Mouse (Mus musculus) midbrain, postnatal 0 days (tissue): ENCODE data around the gene Myl3. TPM values are rescaled to one million over a fixed set of nuclear protein-coding genes. Genes with fewer than 3 reads are reported as not detected.

Experiments used
- ATAC-seq: fragments of 200-750 bp; cut with Nextera tagmentation; 2 replicates; pipeline ENCODE4 v1.8.0; 2017; ENCODE audit warnings: moderate number of reproducible peaks, mild to moderate bottlenecking, moderate TSS enrichment, moderate library complexity; ENCODE audit not compliant: low FRiP score
- DNase-seq: peaks from one replicate; pipeline ENCODE4 v3.0.0-alpha.2; 2015; ENCODE audit warnings: low spot score
- H3K27ac ChIP-seq: fragments of 300-500 bp; sonication (generic); 2 replicates; pipeline ENCODE4 v1.5.1; 2014; ENCODE audit warnings: low read depth, mild to moderate bottlenecking, low read length, mixed read lengths
- H3K27me3 ChIP-seq: fragments of 300-500 bp; sonication (generic); 2 replicates; pipeline ENCODE4 v1.6.1; 2014; ENCODE audit warnings: low read length, control low read depth, mixed read lengths; ENCODE audit not compliant: insufficient read depth
- H3K36me3 ChIP-seq: fragments of 300-500 bp; sonication (generic); 2 replicates; pipeline ENCODE4 v1.6.1; 2014; ENCODE audit warnings: low read length, control low read depth, mixed read lengths; ENCODE audit not compliant: insufficient read depth
- H3K4me1 ChIP-seq: fragments of 300-500 bp; sonication (generic); 2 replicates; pipeline ENCODE4 v1.6.1; 2014; ENCODE audit warnings: mild to moderate bottlenecking, control low read depth, antibody characterized with exemption, low read length, mixed read lengths; ENCODE audit not compliant: insufficient read depth
- H3K4me2 ChIP-seq: fragments of 300-500 bp; sonication (generic); 2 replicates; pipeline ENCODE4 v1.6.1; 2014; ENCODE audit warnings: low read depth, mild to moderate bottlenecking, low read length, mixed read lengths; ENCODE audit not compliant: poor library complexity, severe bottlenecking
- H3K4me3 ChIP-seq: fragments of 300-500 bp; sonication (generic); 2 replicates; pipeline ENCODE4 v1.5.1; 2014; ENCODE audit warnings: low read depth, mild to moderate bottlenecking, low read length, moderate library complexity
- H3K9ac ChIP-seq: fragments of 300-500 bp; sonication (generic); replicated peaks from 2 replicates; pipeline ENCODE4 v1.6.1; 2014; ENCODE audit warnings: mild to moderate bottlenecking, low read length, moderate library complexity, mixed read lengths; ENCODE audit not compliant: poor library complexity, severe bottlenecking
- H3K9me3 ChIP-seq: fragments of 300-500 bp; sonication (generic); 2 replicates; pipeline ENCODE4 v1.6.1; 2016; ENCODE audit warnings: low read length, control low read depth
- CTCF ChIP-seq: IDR thresholded peaks from 2 replicates; pipeline ENCODE4 v1.5.1; 2016; ENCODE audit warnings: antibody characterized with exemption, mild to moderate bottlenecking
- WGBS: fragments of 180-500 bp; shearing (Covaris S2); extraction: QIAGEN DNeasy Blood & Tissue Kit; methylation state at CpG from one replicate; pipeline ENCODE4 v1.1.7; 2014; 5-methylcytosine and 5-hydroxymethylcytosine counted together
- polyA plus RNA-seq: library from polyadenylated mRNA; unstranded; fragments of >200 nt; fragmentation: Nextera tagmentation; extraction: Ambion mirVana; gene quantifications from 2 replicates; pipeline ENCODE4 v1.2.1, GENCODE M21; 2015
- total RNA-seq: library from RNA; depleted of rRNA; stranded (reverse); fragments of >200 nt; gene quantifications from 2 replicates; pipeline ENCODE4 v1.2.3, GENCODE M21; 2014

The Myl3 gene
- total and polyA plus RNA-seq, 2 experiments from 2014 or later, result not detected

DNA sequence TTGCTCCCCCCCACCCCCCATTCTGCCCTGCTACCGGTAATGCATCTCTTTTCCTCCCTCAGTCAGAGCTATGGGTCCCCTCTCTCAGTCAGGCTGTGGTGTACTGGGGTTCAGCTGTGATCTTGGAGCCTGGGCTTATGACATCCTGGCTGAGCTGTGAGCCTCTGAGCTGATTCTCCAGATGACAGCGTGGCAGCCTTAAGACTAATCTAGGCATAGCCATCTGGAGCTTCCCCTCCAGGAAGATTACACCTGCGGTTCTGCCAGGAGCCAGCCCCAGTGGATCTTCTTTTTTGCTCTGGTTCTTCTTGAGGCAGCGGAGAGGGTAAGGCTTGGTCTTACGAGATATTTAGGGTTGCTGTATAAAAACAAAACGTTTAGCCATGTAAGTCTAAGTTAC lies 29.7 kb upstream of the Myl3 start:
- no peak for ATAC-seq
- H3K4me3 ChIP-seq, result no peak overlapping the region
- WGBS, result 91% methylated on average over 6 of the region's 6 CpGs

DNA sequence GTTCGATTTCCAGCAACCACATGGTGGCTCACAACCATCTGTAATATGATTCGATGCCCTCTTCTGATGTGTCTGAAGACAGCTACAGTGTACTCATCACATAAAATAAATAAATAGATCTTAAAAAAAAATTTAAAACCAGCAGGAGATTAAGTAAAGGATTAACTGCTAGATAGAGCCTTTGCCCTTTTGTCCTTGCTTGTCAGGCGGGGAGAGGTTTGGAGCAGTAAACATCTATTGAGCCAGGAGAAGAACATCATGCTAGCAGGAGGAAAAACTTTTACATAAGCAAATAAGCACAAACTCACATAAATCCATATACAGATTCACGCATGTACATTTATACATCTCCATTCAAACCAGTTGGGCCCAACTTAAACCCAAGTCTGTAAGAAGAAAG lies 29.1 kb upstream of the Myl3 start:
- peaks cover 3% of the 10 kb centered on the region; the same call in 1 of the 2 replicates for H3K36me3 ChIP-seq
- no peak overlapping the region for H3K4me3 ChIP-seq
- no peak overlapping the region for H3K9ac ChIP-seq
- H3K9me3 ChIP-seq, result no peaks in the 10 kb centered on the region
- TF ChIP-seq CTCF, result no peak
- no peak overlapping the region for H3K27ac ChIP-seq
- H3K27me3 ChIP-seq, result no peaks in the 10 kb centered on the region
- ATAC-seq (no peak), DNase-seq (no peak)
- H3K4me2 ChIP-seq, result no peak overlapping the region
- no peaks in the 10 kb centered on the region for H3K4me1 ChIP-seq
- WGBS, result 86% methylated on average over 4 of the region's 4 CpGs

More for the DNA sequence above, 29.7 kb upstream of the Myl3 start:
- Histone ChIP-seq H3K9me3 (no peaks in the 10 kb centered on the region), H3K4me1 (no peaks in the 10 kb centered on the region), H3K27me3 (no peaks in the 10 kb centered on the region), H3K9ac (no peak overlapping the region), H3K36me3 (peaks cover 3% of the 10 kb centered on the region; the same call in 1 of the 2 replicates), H3K27ac (no peak overlapping the region), H3K4me2 (no peak overlapping the region)
- TF ChIP-seq CTCF, result no peak
- no peak for DNase-seq

DNA sequence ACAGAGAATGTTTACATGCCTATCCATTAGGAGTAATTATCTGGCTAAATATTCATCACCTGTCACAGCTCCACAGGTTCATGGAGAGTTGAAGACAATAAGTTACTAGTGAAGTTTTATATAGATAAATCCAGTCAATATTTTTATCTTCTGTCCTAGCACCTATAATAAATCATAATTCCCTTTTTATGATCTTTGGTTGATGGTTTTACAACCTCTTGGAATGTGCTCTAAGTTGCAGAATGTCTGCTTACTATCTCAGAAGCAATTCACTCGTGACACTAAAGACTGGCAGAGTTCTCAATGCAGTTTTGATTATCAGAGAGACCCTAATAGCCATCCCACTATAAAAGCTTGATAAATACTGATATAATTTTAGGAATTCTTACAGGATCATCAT lies 28.3 kb upstream of the Myl3 start:
- 77% methylated on average over 1 of the region's 1 CpGs for WGBS
- ATAC-seq, result no peak
- no peak overlapping the region for H3K27ac ChIP-seq
- H3K4me2 ChIP-seq, result no peak overlapping the region
- H3K9me3 ChIP-seq, result no peaks in the 10 kb centered on the region
- H3K27me3 ChIP-seq, result no peaks in the 10 kb centered on the region
- no peak overlapping the region for H3K9ac ChIP-seq
- no peaks in the 10 kb centered on the region for H3K4me1 ChIP-seq
- DNase-seq, result no peak
- H3K36me3 ChIP-seq, result peaks cover 3% of the 10 kb centered on the region; the same call in 1 of the 2 replicates
- H3K4me3 ChIP-seq, result no peak overlapping the region
- TF ChIP-seq CTCF, result no peak

DNA sequence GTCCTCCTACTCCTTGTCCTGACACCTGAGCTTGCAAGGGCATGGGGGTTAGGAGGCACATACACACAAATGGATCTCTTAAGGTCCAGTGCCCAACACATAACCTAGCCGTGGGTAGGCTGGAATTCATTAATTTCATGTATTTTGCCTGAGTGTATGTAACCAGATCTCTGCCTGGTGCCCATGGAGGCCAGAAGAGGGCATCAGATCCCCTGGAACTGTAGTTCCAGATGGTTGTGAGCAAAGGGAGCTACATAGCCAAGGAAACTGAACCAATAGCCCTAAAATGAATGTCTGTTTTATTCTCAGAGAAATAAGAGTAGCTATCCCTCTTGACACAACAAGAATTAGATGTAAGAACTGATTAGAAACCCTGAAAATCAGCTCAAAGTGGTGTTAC lies 26.2 kb upstream of the Myl3 start:
- Histone ChIP-seq H3K4me2 (no peak overlapping the region), H3K36me3 (peaks cover 5% of the 10 kb centered on the region; the same call in 1 of the 2 replicates), H3K9ac (no peak overlapping the region), H3K27ac (no peak overlapping the region), H3K9me3 (no peaks in the 10 kb centered on the region), H3K4me3 (no peak overlapping the region), H3K27me3 (no peaks in the 10 kb centered on the region), H3K4me1 (no peaks in the 10 kb centered on the region)
- DNase-seq (no peak), ATAC-seq (no peak)
- 58% methylated on average over 1 of the region's 1 CpGs for WGBS
- peak; percentile 72 for TF ChIP-seq CTCF

DNA sequence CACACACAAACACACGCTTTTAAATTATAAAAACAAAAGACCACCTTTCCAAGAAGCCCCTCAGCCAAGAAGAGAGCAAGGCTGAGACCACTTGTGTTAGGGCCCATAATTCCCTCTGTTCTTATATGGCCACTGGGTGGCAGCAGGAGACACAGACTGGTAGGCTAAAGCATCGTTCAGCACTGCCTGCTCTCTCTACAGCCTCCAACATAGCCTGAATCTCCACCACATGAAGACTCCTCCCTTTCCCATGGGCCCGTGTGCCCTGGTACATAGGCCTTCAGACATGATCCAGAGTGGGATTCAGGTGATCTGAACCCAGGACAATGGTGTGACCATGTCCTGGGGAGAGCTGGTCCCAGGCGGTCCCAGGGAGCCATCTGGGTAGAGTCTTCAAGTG lies 24.9 kb upstream of the Myl3 start:
- peak; percentile 95 for TF ChIP-seq CTCF
- ATAC-seq, result peak; percentile 86
- H3K4me1 ChIP-seq, result no peaks in the 10 kb centered on the region
- H3K36me3 ChIP-seq, result 0 out of 2 replicates have a peak, but pooled peaks cover 2% of the 10 kb centered on the region
- H3K9me3 ChIP-seq, result no peaks in the 10 kb centered on the region
- WGBS, result 29% methylated on average over 4 of the region's 4 CpGs
- H3K4me2 ChIP-seq, result no peak overlapping the region
- no peak overlapping the region for H3K27ac ChIP-seq
- peak; percentile 91 for DNase-seq
- H3K4me3 ChIP-seq, result no peak overlapping the region
- H3K9ac ChIP-seq, result no peak overlapping the region
- H3K27me3 ChIP-seq, result no peaks in the 10 kb centered on the region

DNA sequence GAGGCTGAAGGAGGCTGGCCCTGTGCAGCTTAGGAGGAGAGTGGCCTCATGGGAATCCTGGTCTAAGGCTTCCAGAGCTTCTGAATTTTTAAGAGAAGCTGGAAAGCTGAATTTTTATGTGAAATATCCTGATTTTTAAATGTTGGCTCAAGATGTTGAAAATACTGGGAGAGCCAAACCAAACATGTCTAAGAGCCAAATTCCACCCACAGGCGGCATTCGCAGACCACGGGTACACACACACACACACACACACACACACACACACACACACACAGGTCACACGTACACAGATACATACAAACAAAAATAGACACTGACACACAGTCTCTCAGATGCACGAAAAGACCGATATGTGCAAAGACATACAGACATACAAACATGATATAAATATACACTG lies 23.6 kb upstream of the Myl3 start:
- H3K4me1 ChIP-seq, result no peaks in the 10 kb centered on the region
- H3K4me2 ChIP-seq, result no peak overlapping the region
- no peak for DNase-seq
- WGBS, result 90% methylated on average over 6 of the region's 6 CpGs
- no peak for ATAC-seq
- no peak overlapping the region for H3K27ac ChIP-seq
- no peaks in the 10 kb centered on the region for H3K27me3 ChIP-seq
- H3K36me3 ChIP-seq, result 0 out of 2 replicates have a peak, but pooled peaks cover 2% of the 10 kb centered on the region
- no peak overlapping the region for H3K4me3 ChIP-seq
- no peak for TF ChIP-seq CTCF
- H3K9me3 ChIP-seq, result no peaks in the 10 kb centered on the region
- H3K9ac ChIP-seq, result no peak overlapping the region
